Mouse (Mus musculus): ENCODE measurements around the gene Acsl1.

The Acsl1 gene

GRCm38 (mm10) chr8:46475404-46475803, 4.6 kb downstream of the Acsl1 start:
- DNase-seq (ENCODE audit: low spot score in 2 of 2), result no peak

- DNase-seq (ENCODE audit: low spot score in 2 of 2), result no peak
Measured at GRCm38 (mm10) chr8:46475942-46476341, 5.1 kb downstream of the Acsl1 start.

- no peak for DNase-seq (ENCODE audit: low spot score in 2 of 2)
Measured at GRCm38 (mm10) chr8:46477747-46478458, 7.1 kb downstream of the Acsl1 start.

GRCm38 (mm10) chr8:46478783-46479182, 7.9 kb downstream of the Acsl1 start:
- DNase-seq (ENCODE audit: low spot score in 2 of 2), result no peak

GRCm38 (mm10) chr8:46479794-46480532, 9.1 kb downstream of the Acsl1 start:
- DNase-seq (ENCODE audit: low spot score in 2 of 2), result no peak

- no peak for DNase-seq (ENCODE audit: low spot score in 2 of 2)
Measured at GRCm38 (mm10) chr8:46480533-46480900, 9.7 kb downstream of the Acsl1 start.

- no peak for DNase-seq (ENCODE audit: low spot score in 2 of 2)
Measured at GRCm38 (mm10) chr8:46482771-46483170, 11.9 kb downstream of the Acsl1 start.

GRCm38 (mm10) chr8:46483247-46483646, 12.4 kb downstream of the Acsl1 start:
- no peak for DNase-seq (ENCODE audit: low spot score in 2 of 2)

GRCm38 (mm10) chr8:46484077-46484476, 13.2 kb downstream of the Acsl1 start:
- no peak for DNase-seq (ENCODE audit: low spot score in 2 of 2)

GRCm38 (mm10) chr8:46484931-46485463, 14.2 kb downstream of the Acsl1 start:
- no peak for DNase-seq (ENCODE audit: low spot score in 2 of 2)

GRCm38 (mm10) chr8:46488085-46488561, 17.3 kb downstream of the Acsl1 start:
- DNase-seq (ENCODE audit: low spot score in 2 of 2), result no peak

GRCm38 (mm10) chr8:46489196-46489595, 18.4 kb downstream of the Acsl1 start:
- no peak for DNase-seq (ENCODE audit: low spot score in 2 of 2)

GRCm38 (mm10) chr8:46490250-46490649, 19.4 kb downstream of the Acsl1 start:
- no peak for DNase-seq (ENCODE audit: low spot score in 2 of 2)

- DNase-seq (ENCODE audit: low spot score in 2 of 2), result no peak
Measured at GRCm38 (mm10) chr8:46490821-46491220, 20.0 kb downstream of the Acsl1 start.

- no peak for DNase-seq (ENCODE audit: low spot score in 2 of 2)
Measured at GRCm38 (mm10) chr8:46493495-46494170, 22.8 kb downstream of the Acsl1 start.

- DNase-seq (ENCODE audit: low spot score in 2 of 2), result no peak
Measured at GRCm38 (mm10) chr8:46496852-46497251, 26.0 kb downstream of the Acsl1 start.

GRCm38 (mm10) chr8:46497314-46498011, 26.6 kb downstream of the Acsl1 start:
- DNase-seq (ENCODE audit: low spot score in 2 of 2), result no peak

GRCm38 (mm10) chr8:46499376-46500061, 28.7 kb downstream of the Acsl1 start:
- DNase-seq (ENCODE audit: low spot score in 2 of 2), result no peak

- no peak for DNase-seq (ENCODE audit: low spot score in 2 of 2)
Measured at GRCm38 (mm10) chr8:46502333-46503071, 31.7 kb downstream of the Acsl1 start.

GRCm38 (mm10) chr8:46503072-46503695, 32.3 kb downstream of the Acsl1 start:
- no peak for DNase-seq (ENCODE audit: low spot score in 2 of 2)
